Mouse (Mus musculus): ENCODE results near the gene Ddt. TPM values are rescaled to one million over a fixed set of nuclear protein-coding genes. Genes with fewer than 3 reads are reported as not detected.
A peak's percentile ranks its signal among the peaks of the same experiment; 100 is the strongest.
"Not testable (repeated sequence)": the region's sequence is repeated elsewhere in the genome, so short reads cannot be mapped to it uniquely, and the experiment has no call there.

Gene Ddt
- polyA plus RNA-seq, 1 experiment = 64.2 TPM

GRCm38 (mm10) chr10:75776562-75776961, 3.3 kb upstream of the Ddt start:
- H3K27me3 ChIP-seq (ENCODE audit: control insufficient read depth, insufficient read depth, insufficient read length) = peaks cover 24% of the 10 kb centered on the region
- H3K4me2 ChIP-seq (ENCODE audit: low read depth) = no peak overlapping the region
- no peaks in the 10 kb centered on the region for H3K36me3 ChIP-seq (ENCODE audit: control insufficient read depth, insufficient read depth)
- H3K4me3 ChIP-seq = no peak overlapping the region
- H3K79me2 ChIP-seq (ENCODE audit: control insufficient read depth, insufficient read depth) = no peaks in the 10 kb centered on the region
- TF ChIP-seq SRF (IDR thresholded peaks at IDR 0.05; ENCODE audit: control insufficient read depth, insufficient read length, low read depth) = no peak
- TF ChIP-seq USF1 (IDR thresholded peaks at IDR 0.05; ENCODE audit: low read depth) = no peak
- TF ChIP-seq MYOG (IDR thresholded peaks at IDR 0.05; ENCODE audit: control insufficient read depth in 1 of 3, insufficient read depth in 1 of 3, insufficient read length in 2 of 3, low read depth in 2 of 3) = no peak
- TF ChIP-seq E2F4 (IDR thresholded peaks at IDR 0.05; ENCODE audit: insufficient read depth) = no peak
- TF ChIP-seq TCF12 (IDR thresholded peaks at IDR 0.05; ENCODE audit: insufficient read depth, poor library complexity, severe bottlenecking) = no peak
- TF ChIP-seq CEBPB (IDR thresholded peaks at IDR 0.05; ENCODE audit: insufficient read depth, poor library complexity, severe bottlenecking) = no peak
- no peak for TF ChIP-seq REST (IDR thresholded peaks at IDR 0.05; ENCODE audit: insufficient read depth, insufficient read length)
- no peak for TF ChIP-seq MAX (IDR thresholded peaks at IDR 0.05; ENCODE audit: low read depth)
- no peak for TF ChIP-seq TCF3 (IDR thresholded peaks at IDR 0.05; ENCODE audit: insufficient read length, low read depth)
- TF ChIP-seq MYOD1 (IDR thresholded peaks at IDR 0.05; ENCODE audit: control insufficient read depth in 1 of 3, insufficient read length in 2 of 3, low read depth in 2 of 3) = no peak
- no peak overlapping the region for H3ac ChIP-seq (ENCODE audit: control insufficient read depth, insufficient read length)

GRCm38 (mm10) chr10:75774587-75774986, 1.4 kb upstream of the Ddt start:
- Histone ChIP-seq H3K36me3 (ENCODE audit: control insufficient read depth, insufficient read depth) (no peaks in the 10 kb centered on the region), H3K27me3 (ENCODE audit: control insufficient read depth, insufficient read depth, insufficient read length) (peaks cover 9% of the 10 kb centered on the region), H3K4me2 (ENCODE audit: low read depth) (no peak overlapping the region), H3K4me3 (no peak overlapping the region), H3ac (ENCODE audit: control insufficient read depth, insufficient read length) (no peak overlapping the region), H3K79me2 (ENCODE audit: control insufficient read depth, insufficient read depth) (no peaks in the 10 kb centered on the region)
- TF ChIP-seq USF1 (IDR thresholded peaks at IDR 0.05; ENCODE audit: low read depth) (no peak), REST (IDR thresholded peaks at IDR 0.05; ENCODE audit: insufficient read depth, insufficient read length) (no peak), TCF3 (IDR thresholded peaks at IDR 0.05; ENCODE audit: insufficient read length, low read depth) (no peak), TCF12 (IDR thresholded peaks at IDR 0.05; ENCODE audit: insufficient read depth, poor library complexity, severe bottlenecking) (no peak), MYOD1 (IDR thresholded peaks at IDR 0.05; ENCODE audit: control insufficient read depth in 1 of 3, insufficient read length in 2 of 3, low read depth in 2 of 3) (no peak), POLR2A (IDR thresholded peaks at IDR 0.05; ENCODE audit: insufficient read length, low read depth) (no peak), MYOG (IDR thresholded peaks at IDR 0.05; ENCODE audit: control insufficient read depth in 1 of 3, insufficient read depth in 1 of 3, insufficient read length in 2 of 3, low read depth in 2 of 3) (no peak), E2F4 (IDR thresholded peaks at IDR 0.05; ENCODE audit: insufficient read depth) (no peak), SRF (IDR thresholded peaks at IDR 0.05; ENCODE audit: control insufficient read depth, insufficient read length, low read depth) (no peak)

- Histone ChIP-seq H3K4me3 (peak overlapping the region; percentile 58), H3K27me3 (ENCODE audit: control insufficient read depth, insufficient read depth, insufficient read length) (peaks cover 4% of the 10 kb centered on the region), H3K36me3 (ENCODE audit: control insufficient read depth, insufficient read depth) (no peaks in the 10 kb centered on the region), H3ac (ENCODE audit: control insufficient read depth, insufficient read length) (no peak overlapping the region), H3K4me2 (ENCODE audit: low read depth) (no peak overlapping the region), H3K79me2 (ENCODE audit: control insufficient read depth, insufficient read depth) (no peaks in the 10 kb centered on the region)
- no peak for TF ChIP-seq MYOG (IDR thresholded peaks at IDR 0.05; ENCODE audit: control insufficient read depth in 1 of 3, insufficient read depth in 1 of 3, insufficient read length in 2 of 3, low read depth in 2 of 3)
- no peak for TF ChIP-seq POLR2A (IDR thresholded peaks at IDR 0.05; ENCODE audit: insufficient read length, low read depth)
- TF ChIP-seq E2F4 (IDR thresholded peaks at IDR 0.05; ENCODE audit: insufficient read depth) = no peak
- TF ChIP-seq TCF12 (IDR thresholded peaks at IDR 0.05; ENCODE audit: insufficient read depth, poor library complexity, severe bottlenecking) = no peak
- no peak for TF ChIP-seq REST (IDR thresholded peaks at IDR 0.05; ENCODE audit: insufficient read depth, insufficient read length)
- TF ChIP-seq CEBPB (IDR thresholded peaks at IDR 0.05; ENCODE audit: insufficient read depth, poor library complexity, severe bottlenecking) = no peak
- no peak for TF ChIP-seq MYOD1 (IDR thresholded peaks at IDR 0.05; ENCODE audit: control insufficient read depth in 1 of 3, insufficient read length in 2 of 3, low read depth in 2 of 3)
- TF ChIP-seq USF1 (IDR thresholded peaks at IDR 0.05; ENCODE audit: low read depth) = no peak
These were observed 888 bp upstream of the Ddt start for GRCm38 (mm10) chr10:75774102-75774501.

- H3K36me3 ChIP-seq (ENCODE audit: control insufficient read depth, insufficient read depth); H3K27me3 ChIP-seq (ENCODE audit: control insufficient read depth, insufficient read depth, insufficient read length); H3ac ChIP-seq (ENCODE audit: control insufficient read depth, insufficient read length); H3K4me3 ChIP-seq; H3K4me2 ChIP-seq (ENCODE audit: low read depth): not testable (repeated sequence)
- H3K79me2 ChIP-seq (ENCODE audit: control insufficient read depth, insufficient read depth) = peaks cover 13% of the 10 kb centered on the region
These were observed 5.5 kb downstream of the Ddt start for GRCm38 (mm10) chr10:75767756-75768155.

GRCm38 (mm10) chr10:75766856-75767255, 6.4 kb downstream of the Ddt start:
- Histone ChIP-seq H3K4me2 (ENCODE audit: low read depth) (no peak overlapping the region), H3K79me2 (ENCODE audit: control insufficient read depth, insufficient read depth) (peaks cover 21% of the 10 kb centered on the region)
- TF ChIP-seq TCF12 (IDR thresholded peaks at IDR 0.05; ENCODE audit: insufficient read depth, poor library complexity, severe bottlenecking) (no peak), SRF (IDR thresholded peaks at IDR 0.05; ENCODE audit: control insufficient read depth, insufficient read length, low read depth) (no peak), REST (IDR thresholded peaks at IDR 0.05; ENCODE audit: insufficient read depth, insufficient read length) (no peak), USF1 (IDR thresholded peaks at IDR 0.05; ENCODE audit: low read depth) (no peak), TCF3 (IDR thresholded peaks at IDR 0.05; ENCODE audit: insufficient read length, low read depth) (no peak), E2F4 (IDR thresholded peaks at IDR 0.05; ENCODE audit: insufficient read depth) (no peak), CEBPB (IDR thresholded peaks at IDR 0.05; ENCODE audit: insufficient read depth, poor library complexity, severe bottlenecking) (no peak), MAX (IDR thresholded peaks at IDR 0.05; ENCODE audit: low read depth) (no peak)

More at GRCm38 (mm10) chr10:75766856-75767255, 6.4 kb downstream of the Ddt start:
- Histone ChIP-seq H3K27me3 (ENCODE audit: control insufficient read depth, insufficient read depth, insufficient read length) (no peaks in the 10 kb centered on the region), H3K36me3 (ENCODE audit: control insufficient read depth, insufficient read depth) (no peaks in the 10 kb centered on the region), H3K4me3 (no peak overlapping the region), H3ac (ENCODE audit: control insufficient read depth, insufficient read length) (no peak overlapping the region)
